Mouse (Mus musculus) heart, embryonic 16.5 days (tissue): ENCODE results near the gene Atp6v0e. TPM values are rescaled to one million over a fixed set of nuclear protein-coding genes. Genes with fewer than 3 reads are reported as not detected.

Experiments used
- ATAC-seq: fragments of 200-750 bp; cut with Nextera tagmentation; replicated peaks from 2 replicates; pipeline ENCODE4 v1.8.0; 2017; ENCODE audit warnings: moderate number of reproducible peaks; ENCODE audit not compliant: insufficient read depth, low FRiP score; ENCODE audit errors: extremely low read depth
- H3K27ac ChIP-seq: fragments of 300-500 bp; sonication (generic); 2 replicates; pipeline ENCODE4 v1.5.1; 2014; ENCODE audit warnings: mild to moderate bottlenecking, low read length, control low read depth, moderate library complexity
- H3K27me3 ChIP-seq: fragments of 300-500 bp; sonication (generic); 2 replicates; pipeline ENCODE4 v1.6.1; 2014; ENCODE audit warnings: low read length, mixed read lengths; ENCODE audit not compliant: control insufficient read depth, insufficient read depth
- H3K36me3 ChIP-seq: fragments of 300-500 bp; sonication (generic); 2 replicates; pipeline ENCODE4 v1.6.1; 2014; ENCODE audit not compliant: control insufficient read depth, insufficient read depth
- H3K4me1 ChIP-seq: fragments of 300-500 bp; sonication (generic); 2 replicates; pipeline ENCODE4 v1.6.1; 2014; ENCODE audit warnings: low read length, mixed read lengths; ENCODE audit not compliant: control insufficient read depth, insufficient read depth
- H3K4me2 ChIP-seq: fragments of 300-500 bp; sonication (generic); 2 replicates; pipeline ENCODE4 v1.6.1; 2014; ENCODE audit warnings: low read depth, mild to moderate bottlenecking, control low read depth, low read length
- H3K4me3 ChIP-seq: fragments of 300-500 bp; sonication (generic); 2 replicates; pipeline ENCODE4 v1.5.1; 2014; ENCODE audit warnings: mild to moderate bottlenecking, control low read depth, low read length
- H3K9ac ChIP-seq: fragments of 300-500 bp; sonication (generic); 2 replicates; pipeline ENCODE4 v1.6.1; 2014; ENCODE audit warnings: low read length, control low read depth
- H3K9me3 ChIP-seq: fragments of 300-500 bp; sonication (generic); replicated peaks from 2 replicates; pipeline ENCODE4 v1.6.1; 2016; ENCODE audit warnings: low read length; ENCODE audit not compliant: control insufficient read depth
- WGBS: fragments of 180-500 bp; shearing (Covaris S2); extraction: QIAGEN DNeasy Blood & Tissue Kit; methylation state at CpG from one replicate; pipeline ENCODE4 v1.1.7; 2014; 5-methylcytosine and 5-hydroxymethylcytosine counted together
- polyA plus RNA-seq: library from polyadenylated mRNA; unstranded; fragments of >200 nt; fragmentation: Nextera tagmentation; extraction: Ambion mirVana; gene quantifications from 2 replicates; pipeline ENCODE4 v1.2.1, GENCODE M21; 2015

The Atp6v0e gene
- polyA plus RNA-seq, 1 experiment from 2014 or later = 249 TPM

DNA sequence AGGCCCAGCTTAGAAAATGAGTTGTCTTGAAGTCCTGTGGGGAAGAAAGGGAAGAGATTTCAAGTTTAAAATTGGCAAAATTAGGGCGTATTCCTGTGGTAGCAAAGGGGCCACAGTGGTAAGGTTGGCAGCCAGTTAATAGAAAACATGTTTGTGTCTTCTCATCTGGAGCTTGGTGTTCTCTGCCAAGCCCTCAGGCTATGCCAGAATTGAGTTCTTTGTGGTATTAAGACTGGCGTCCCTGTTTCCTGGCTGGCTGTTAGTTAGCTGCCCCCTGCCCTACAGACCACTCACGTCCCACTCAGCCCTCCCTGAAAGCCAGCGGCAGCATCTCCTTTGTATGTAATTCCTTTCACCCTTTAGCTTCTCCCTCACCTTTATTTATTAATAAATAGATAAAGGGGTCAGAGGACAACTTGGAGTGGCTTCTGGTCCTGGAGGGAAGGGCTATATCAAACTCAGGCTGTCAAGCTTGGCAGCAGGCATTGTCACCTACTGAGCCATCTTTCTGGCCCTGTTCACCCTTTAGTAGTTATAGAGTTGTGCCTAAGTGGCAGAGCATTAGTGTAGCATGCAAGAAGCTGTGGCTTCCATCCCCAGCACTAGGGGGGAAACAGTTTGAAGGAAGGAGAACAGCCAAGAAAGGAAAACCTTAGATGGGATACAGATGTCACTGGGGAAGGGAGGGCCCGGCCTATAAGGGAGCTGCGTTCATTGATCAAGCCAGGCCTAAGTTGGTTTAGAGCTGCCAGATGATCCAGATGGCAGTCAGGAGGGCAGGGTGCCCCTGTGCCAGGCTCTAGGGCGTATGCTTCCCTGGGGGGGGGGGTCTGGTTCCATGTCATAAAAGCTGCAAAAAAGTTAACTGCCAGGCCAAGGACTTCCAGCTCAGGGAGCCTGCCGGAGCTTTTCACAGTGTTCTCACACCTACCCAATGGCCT is 26.0 kb downstream of the Atp6v0e start:
- Histone ChIP-seq H3K9me3 (no peaks in the 10 kb centered on the region), H3K4me3 (no peak overlapping the region), H3K9ac (peak overlapping the region; percentile 27; the same call in 1 of the 2 replicates), H3K4me1 (peaks cover 23% of the 10 kb centered on the region), H3K27me3 (no peaks in the 10 kb centered on the region), H3K36me3 (0 out of 2 replicates have a peak, but pooled peaks cover 2% of the 10 kb centered on the region), H3K27ac (peak overlapping the region; percentile 42), H3K4me2 (no peak overlapping the region)
- no peak for ATAC-seq
- 77% methylated on average over 8 of the region's 8 CpGs for WGBS

- Histone ChIP-seq H3K4me1 (peaks cover 24% of the 10 kb centered on the region), H3K9ac (no peak overlapping the region; the same call in 1 of the 2 replicates), H3K27ac (0 out of 2 replicates have a peak overlapping the region, but pooled peaks have one; percentile 42), H3K36me3 (no peaks in the 10 kb centered on the region), H3K27me3 (no peaks in the 10 kb centered on the region), H3K9me3 (no peaks in the 10 kb centered on the region), H3K4me2 (no peak overlapping the region), H3K4me3 (no peak overlapping the region)
- WGBS = 59% methylated on average over 2 of the region's 2 CpGs
- ATAC-seq = no peak; the same call in 1 of the 2 replicates
These were observed 26.8 kb downstream of the Atp6v0e start for GRCm38 (mm10) chr17:26689810-26690209.

DNA sequence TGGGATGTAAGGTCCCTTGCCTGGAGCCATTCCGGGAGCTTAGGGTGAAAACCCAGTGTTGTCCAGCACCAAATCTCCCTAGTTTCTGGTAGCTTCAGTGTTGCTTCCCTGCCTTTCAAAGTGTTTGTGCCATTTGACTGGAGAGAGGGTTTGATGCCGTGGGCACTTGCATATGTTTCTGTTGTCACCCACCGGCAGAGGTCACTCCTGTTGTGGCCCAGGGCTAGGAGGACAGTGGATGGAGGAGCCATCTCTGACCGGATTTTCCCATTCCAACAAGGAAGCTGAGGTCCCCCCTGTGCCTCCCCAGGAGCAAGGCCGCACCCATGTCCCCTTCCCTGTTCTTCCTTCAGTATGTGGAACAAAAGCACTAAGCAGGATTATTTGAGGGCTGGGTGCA is 27.2 kb downstream of the Atp6v0e start:
- H3K9ac ChIP-seq = no peak overlapping the region
- WGBS = 63% methylated on average over 5 of the region's 5 CpGs

DNA sequence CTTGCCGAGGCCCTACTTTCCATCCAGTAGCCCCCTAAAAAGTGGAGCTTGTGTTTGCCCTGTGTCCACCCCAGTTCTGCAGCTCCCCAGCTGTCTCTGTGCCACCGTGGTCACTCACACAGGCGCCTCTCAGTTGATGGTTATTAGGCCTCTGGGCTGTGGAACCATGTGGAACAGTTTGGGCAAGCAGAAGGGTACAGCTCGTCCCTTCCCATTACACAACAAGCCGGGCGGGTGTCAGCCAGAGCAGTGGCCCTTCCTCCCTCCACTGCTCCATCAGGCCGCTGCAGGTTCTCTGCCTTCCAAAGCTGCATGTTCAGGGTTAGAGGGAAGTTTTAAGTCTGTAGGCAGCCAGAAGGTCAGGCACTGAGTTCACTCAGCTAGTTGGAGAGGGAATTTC is 28.1 kb downstream of the Atp6v0e start:
- no peak for ATAC-seq
- H3K4me1 ChIP-seq = peaks cover 24% of the 10 kb centered on the region
- no peak overlapping the region for H3K4me3 ChIP-seq
- WGBS = 89% methylated on average over 7 of the region's 7 CpGs
- no peak overlapping the region for H3K4me2 ChIP-seq
- H3K9ac ChIP-seq = no peak overlapping the region
- no peaks in the 10 kb centered on the region for H3K27me3 ChIP-seq
- H3K27ac ChIP-seq = no peak overlapping the region
- no peaks in the 10 kb centered on the region for H3K9me3 ChIP-seq
- peaks cover 6% of the 10 kb centered on the region; the same call in 1 of the 2 replicates for H3K36me3 ChIP-seq

More for the DNA sequence above, 27.2 kb downstream of the Atp6v0e start:
- Histone ChIP-seq H3K27ac (no peak overlapping the region), H3K9me3 (no peaks in the 10 kb centered on the region), H3K4me2 (no peak overlapping the region), H3K27me3 (no peaks in the 10 kb centered on the region), H3K4me1 (peaks cover 24% of the 10 kb centered on the region), H3K4me3 (no peak overlapping the region), H3K36me3 (0 out of 2 replicates have a peak, but pooled peaks cover 3% of the 10 kb centered on the region)
- no peak for ATAC-seq

- Histone ChIP-seq H3K4me3 (no peak overlapping the region), H3K27ac (no peak overlapping the region), H3K9ac (0 out of 2 replicates have a peak overlapping the region, but pooled peaks have one; percentile 7), H3K36me3 (peaks cover 17% of the 10 kb centered on the region), H3K4me2 (no peak overlapping the region), H3K9me3 (no peaks in the 10 kb centered on the region), H3K4me1 (peaks cover 26% of the 10 kb centered on the region), H3K27me3 (no peaks in the 10 kb centered on the region)
- 75% methylated on average over 7 of the region's 7 CpGs for WGBS
- no peak for ATAC-seq
These were observed 30.4 kb downstream of the Atp6v0e start for GRCm38 (mm10) chr17:26693424-26693823.

- Histone ChIP-seq H3K4me2 (no peak overlapping the region), H3K9ac (no peak overlapping the region), H3K4me3 (no peak overlapping the region), H3K36me3 (peaks cover 22% of the 10 kb centered on the region), H3K9me3 (no peaks in the 10 kb centered on the region), H3K27ac (no peak overlapping the region), H3K4me1 (peaks cover 24% of the 10 kb centered on the region), H3K27me3 (no peaks in the 10 kb centered on the region)
- ATAC-seq = no peak
- 65% methylated on average over 7 of the region's 7 CpGs for WGBS
These were observed 31.1 kb downstream of the Atp6v0e start for GRCm38 (mm10) chr17:26694171-26694570.

- ATAC-seq = no peak
- WGBS = 93% methylated on average over 3 of the region's 3 CpGs
These were observed 32.2 kb downstream of the Atp6v0e start for GRCm38 (mm10) chr17:26695193-26695592.

GRCm38 (mm10) chr17:26698846-26699245 is 35.8 kb downstream of the Atp6v0e start:
- Histone ChIP-seq H3K27me3 (no peaks in the 10 kb centered on the region), H3K9me3 (no peaks in the 10 kb centered on the region), H3K4me1 (peaks cover 38% of the 10 kb centered on the region), H3K27ac (no peak overlapping the region), H3K36me3 (peaks cover 22% of the 10 kb centered on the region), H3K4me3 (no peak overlapping the region), H3K4me2 (no peak overlapping the region), H3K9ac (no peak overlapping the region)
- ATAC-seq = no peak
- WGBS = 89% methylated on average over 5 of the region's 5 CpGs

More at GRCm38 (mm10) chr17:26695193-26695592, 32.2 kb downstream of the Atp6v0e start:
- no peak overlapping the region for H3K4me3 ChIP-seq
- peaks cover 22% of the 10 kb centered on the region for H3K36me3 ChIP-seq
- H3K27me3 ChIP-seq = no peaks in the 10 kb centered on the region
- H3K4me1 ChIP-seq = peaks cover 23% of the 10 kb centered on the region
- no peak overlapping the region for H3K9ac ChIP-seq
- no peak overlapping the region for H3K4me2 ChIP-seq
- no peaks in the 10 kb centered on the region for H3K9me3 ChIP-seq
- no peak overlapping the region for H3K27ac ChIP-seq
